Mouse (Mus musculus) bone marrow, adult 2 months (tissue): ENCODE results near the gene Pepd.

Experiments used
- CTCF ChIP-seq: fragments of 200-500 bp; IDR thresholded peaks from 2 replicates; pipeline ENCODE4 v1.5.1; 2011; ENCODE audit warnings: low read length, control low read depth; ENCODE audit not compliant: control insufficient read depth, insufficient read depth
- POLR2A ChIP-seq: fragments of 200-500 bp; IDR thresholded peaks from 2 replicates; pipeline ENCODE4 v1.6.1; 2011; ENCODE audit warnings: low read depth, mild to moderate bottlenecking, control low read depth, low read length, borderline replicate concordance; ENCODE audit not compliant: control insufficient read depth

GRCm38 (mm10) chr7:34984526-34985133, 72.5 kb downstream of the Pepd start:
- TF ChIP-seq POLR2A = no peak
- TF ChIP-seq CTCF = no peak
